Mouse (Mus musculus) olfactory bulb, adult 2 months (tissue): Measurements from ENCODE around the gene Gm8356.
"Not testable (repeated sequence)": the region's sequence is repeated elsewhere in the genome, so short reads cannot be mapped to it uniquely, and the experiment has no call there.

Experiments
- CTCF ChIP-seq: fragments of 200-500 bp; IDR thresholded peaks from 2 replicates; pipeline ENCODE4 v1.5.1; 2012; ENCODE audit warnings: low read depth, mild to moderate bottlenecking, low read length, moderate library complexity; ENCODE audit not compliant: insufficient read depth
- POLR2A ChIP-seq: fragments of 200-500 bp; IDR thresholded peaks from 2 replicates; pipeline ENCODE4 v1.6.1; 2012; ENCODE audit warnings: mild to moderate bottlenecking, low read depth, low read length, moderate library complexity; ENCODE audit not compliant: insufficient read depth

DNA sequence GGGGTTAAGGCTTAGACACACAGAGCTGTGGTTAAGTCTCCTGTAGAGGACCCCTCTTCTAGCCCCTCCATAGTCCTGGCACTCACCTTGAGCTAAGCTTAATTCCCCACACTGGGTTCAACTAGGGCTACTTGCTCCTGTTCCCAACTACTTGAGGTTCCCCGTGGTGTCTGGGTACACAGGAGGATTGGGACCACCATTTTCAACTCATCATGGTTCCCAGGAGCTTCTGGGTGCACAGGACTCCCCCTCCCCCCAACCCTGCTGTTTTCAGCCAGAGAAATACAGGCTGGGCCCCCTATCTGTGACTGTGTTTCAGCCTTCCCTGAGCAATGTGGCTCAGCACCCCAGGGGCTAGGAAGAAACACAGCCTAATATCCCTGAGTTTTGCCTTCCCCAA, 50.8 kb downstream of the Gm8356 start:
- not testable (repeated sequence) for TF ChIP-seq CTCF, POLR2A
